Mouse (Mus musculus): ENCODE measurements around the gene Gap43.

GRCm38 (mm10) chr16:42284005-42284404 is 56.4 kb downstream of the Gap43 start:
- no peak for TF ChIP-seq USF1 (IDR thresholded peaks at IDR 0.05; ENCODE audit: low read depth, low read length)
- no peak for TF ChIP-seq CTCF (conservative IDR thresholded peaks at IDR 0.05 in 1 of 2, IDR thresholded peaks at IDR 0.05 in 1 of 2; ENCODE audit: low read depth in 2 of 2, low read length in 2 of 2)
- no peak for TF ChIP-seq MEF2A (IDR thresholded peaks at IDR 0.05; ENCODE audit: borderline replicate concordance, low read depth, low read length)
- no peak for TF ChIP-seq POLR2A (IDR thresholded peaks at IDR 0.05; ENCODE audit: low read depth, low read length)
